Mouse (Mus musculus): Measurements from ENCODE around the gene Slc46a1. TPM values are rescaled to one million over a fixed set of nuclear protein-coding genes. Genes with fewer than 3 reads are reported as not detected.

Slc46a1 gene
- total and polyA plus RNA-seq, 3 experiments, result 4.4 to 6.1 (median 6.0) TPM

GRCm38 (mm10) chr11:78512025-78512957 lies 46.8 kb downstream of the Slc46a1 start, which contains the start of the genes Tmem199 and Poldip2 (continued):
- TF ChIP-seq ZC3H11A (IDR thresholded peaks at IDR 0.05; ENCODE audit: low read depth, low read length), result no peak

GRCm38 (mm10) chr11:78513106-78513790 lies 47.8 kb downstream of the Slc46a1 start:
- peaks cover 41 to 59% of the 10 kb centered on the region in 2 experiments for H3K36me3 ChIP-seq (replicated peaks in 1 of 2; ENCODE audit: control insufficient read depth in 1 of 2, insufficient read depth in 1 of 2, low read length in 1 of 2)
- dilution Hi-C loops (cut with MboI; ENCODE audit: extremely low pct_ligation_motif_present, extremely low pct_unique_long_range_greater_than_20kb, low sequenced_read_pairs), result no loop called here

GRCm38 (mm10) chr11:78515549-78516325 lies 50.2 kb downstream of the Slc46a1 start:
- Histone ChIP-seq H3K9ac (ENCODE audit: insufficient read depth, low read depth) (no peak overlapping the region), H3K36me3 (replicated peaks in 1 of 2; ENCODE audit: control insufficient read depth in 1 of 2, insufficient read depth in 1 of 2, low read length in 1 of 2) (peaks cover 49 to 66% of the 10 kb centered on the region in 2 experiments), H3K79me2 (replicated peaks; ENCODE audit: control insufficient read depth, extremely low read depth, insufficient read depth, poor library complexity, severe bottlenecking) (peaks cover 25% of the 10 kb centered on the region), H3K27me3 (replicated peaks) (no peaks in the 10 kb centered on the region), H3K9me3 (replicated peaks; ENCODE audit: low read length) (no peaks in the 10 kb centered on the region), H3K4me3 (replicated peaks in 1 of 3; ENCODE audit: low read depth in 2 of 3, low read length in 2 of 3, poor library complexity in 1 of 3) (no peak overlapping the region), H3K27ac (ENCODE audit: insufficient read depth, low read depth) (no peak overlapping the region), H3K4me1 (ENCODE audit: control insufficient read depth in 1 of 2, insufficient read depth in 2 of 2) (peaks cover 0 to 28% of the 10 kb centered on the region in 2 experiments; a peak in 2 of 4 replicates), H3K4me2 (ENCODE audit: insufficient read depth, low read depth, poor library complexity, severe bottlenecking) (no peak overlapping the region)
- no peak for DNase-seq (ENCODE audit: extremely low read depth)
- dilution Hi-C loops (cut with MboI; ENCODE audit: extremely low pct_ligation_motif_present, extremely low pct_unique_long_range_greater_than_20kb, low sequenced_read_pairs) (no loop called here), in situ Hi-C loops (cut with MboI; ENCODE audit: low pct_ligation_motif_present, low pct_unique_long_range_greater_than_20kb, low sequenced_read_pairs) (no loop called here)
- no peak for TF ChIP-seq ZC3H11A (IDR thresholded peaks at IDR 0.05; ENCODE audit: low read depth, low read length)
- TF ChIP-seq CTCF (conservative IDR thresholded peaks at IDR 0.05 in 1 of 2, IDR thresholded peaks at IDR 0.05 in 1 of 2; ENCODE audit: low read depth in 2 of 2, low read length in 2 of 2), result peak; percentile 39 to 56; a peak in 3 of 4 replicates
- peak; percentile 6 for TF ChIP-seq RAD21 (IDR thresholded peaks at IDR 0.05; ENCODE audit: low read depth, low read length)

More at GRCm38 (mm10) chr11:78513106-78513790, 47.8 kb downstream of the Slc46a1 start:
- Histone ChIP-seq H3K9me3 (replicated peaks; ENCODE audit: low read length) (no peaks in the 10 kb centered on the region), H3K27me3 (replicated peaks) (no peaks in the 10 kb centered on the region), H3K4me3 (replicated peaks in 1 of 3; ENCODE audit: low read depth in 2 of 3, low read length in 2 of 3, poor library complexity in 1 of 3) (peak overlapping the region; percentile 74 to 85 (median 83)), H3K9ac (ENCODE audit: insufficient read depth, low read depth) (peak overlapping the region; percentile 94), H3K4me1 (ENCODE audit: control insufficient read depth in 1 of 2, insufficient read depth in 2 of 2) (peaks cover 0 to 31% of the 10 kb centered on the region in 2 experiments; a peak in 2 of 4 replicates), H3K4me2 (ENCODE audit: insufficient read depth, low read depth, poor library complexity, severe bottlenecking) (peak overlapping the region; percentile 60), H3K79me2 (replicated peaks; ENCODE audit: control insufficient read depth, extremely low read depth, insufficient read depth, poor library complexity, severe bottlenecking) (peaks cover 25% of the 10 kb centered on the region), H3K27ac (ENCODE audit: insufficient read depth, low read depth) (no peak overlapping the region)
- in situ Hi-C loops (cut with MboI; ENCODE audit: low pct_ligation_motif_present, low pct_unique_long_range_greater_than_20kb, low sequenced_read_pairs), result no loop called here
- TF ChIP-seq HCFC1 (IDR thresholded peaks at IDR 0.05; ENCODE audit: low read depth, low read length), result no peak
- TF ChIP-seq TBP (conservative IDR thresholded peaks at IDR 0.05; ENCODE audit: low read depth, low read length), result no peak
- no peak for TF ChIP-seq POLR2AphosphoS2 (IDR thresholded peaks at IDR 0.05; ENCODE audit: low read depth, low read length)
- no peak for TF ChIP-seq CHD1 (IDR thresholded peaks at IDR 0.05; ENCODE audit: low read depth, low read length)
- TF ChIP-seq ZMIZ1 (IDR thresholded peaks at IDR 0.05; ENCODE audit: low read depth, low read length), result no peak
- TF ChIP-seq MAZ (IDR thresholded peaks at IDR 0.05; ENCODE audit: low read depth, low read length), result no peak
- TF ChIP-seq NRF1 (IDR thresholded peaks at IDR 0.05; ENCODE audit: low read depth, low read length), result no peak
- no peak for TF ChIP-seq POLR2A (IDR thresholded peaks at IDR 0.05; ENCODE audit: low read depth, low read length)
- TF ChIP-seq RCOR1 (conservative IDR thresholded peaks at IDR 0.05; ENCODE audit: low read depth, low read length), result no peak
- no peak for TF ChIP-seq E2F4 (IDR thresholded peaks at IDR 0.05; ENCODE audit: insufficient replicate concordance, low read depth, low read length)
- TF ChIP-seq MAFK (IDR thresholded peaks at IDR 0.05; ENCODE audit: insufficient replicate concordance, low read length), result no peak
- DNase-seq (ENCODE audit: extremely low read depth), result no peak

Data from CH12.LX (cell line).